Mouse (Mus musculus) forebrain, postnatal 0 days (tissue): ENCODE measurements around the gene Ift88. TPM values are rescaled to one million over a fixed set of nuclear protein-coding genes. Genes with fewer than 3 reads are reported as not detected.

ENCODE experiments used
- ATAC-seq: fragments of 200-750 bp; cut with Nextera tagmentation; 2 replicates; pipeline ENCODE4 v1.8.0; 2017; ENCODE audit warnings: mild to moderate bottlenecking, moderate library complexity
- DNase-seq: peaks from one replicate; pipeline ENCODE4 v3.0.0-alpha.2; 2015
- H3K27ac ChIP-seq: fragments of 300-500 bp; sonication (generic); 2 replicates; pipeline ENCODE4 v1.5.1; 2014; ENCODE audit warnings: low read depth, mild to moderate bottlenecking, antibody characterized with exemption, low read length, moderate library complexity, mixed read lengths
- H3K27me3 ChIP-seq: fragments of 300-500 bp; sonication (generic); 2 replicates; pipeline ENCODE4 v1.6.1; 2014; ENCODE audit warnings: mild to moderate bottlenecking, low read length, mixed read lengths; ENCODE audit not compliant: insufficient read depth
- H3K36me3 ChIP-seq: fragments of 300-500 bp; sonication (generic); 2 replicates; pipeline ENCODE4 v1.6.1; 2014; ENCODE audit warnings: mild to moderate bottlenecking, moderate library complexity; ENCODE audit not compliant: insufficient read depth
- H3K4me1 ChIP-seq: fragments of 300-500 bp; sonication (generic); 2 replicates; pipeline ENCODE4 v1.6.1; 2014; ENCODE audit warnings: antibody characterized with exemption; ENCODE audit not compliant: insufficient read depth
- H3K4me2 ChIP-seq: fragments of 300-500 bp; sonication (generic); 2 replicates; pipeline ENCODE4 v1.6.1; 2014; ENCODE audit warnings: low read depth, mild to moderate bottlenecking, moderate library complexity
- H3K4me3 ChIP-seq: fragments of 300-500 bp; sonication (generic); 2 replicates; pipeline ENCODE4 v1.5.1; 2014; ENCODE audit warnings: low read depth, low read length, mixed read lengths
- H3K9ac ChIP-seq: fragments of 300-500 bp; sonication (generic); 2 replicates; pipeline ENCODE4 v1.6.1; 2014; ENCODE audit warnings: mild to moderate bottlenecking
- H3K9me3 ChIP-seq: fragments of 300-500 bp; sonication (generic); 2 replicates; pipeline ENCODE4 v1.6.1; 2016; ENCODE audit warnings: low read length
- CTCF ChIP-seq: sonication (generic); IDR thresholded peaks from 2 replicates; pipeline ENCODE4 v1.5.1; 2016; ENCODE audit warnings: antibody characterized with exemption, control low read depth, low read depth
- WGBS: fragments of 180-500 bp; shearing (Covaris S2); extraction: QIAGEN DNeasy Blood & Tissue Kit; methylation state at CpG from one replicate; pipeline ENCODE4 v1.1.7; 2014; 5-methylcytosine and 5-hydroxymethylcytosine counted together
- polyA plus RNA-seq: library from polyadenylated mRNA; unstranded; fragments of >200 nt; fragmentation: Nextera tagmentation; extraction: Ambion mirVana; gene quantifications from 2 replicates; pipeline ENCODE4 v1.2.1, GENCODE M21; 2015
- total RNA-seq: library from RNA; depleted of rRNA; stranded (reverse); fragments of >200 nt; gene quantifications from 2 replicates; pipeline ENCODE4 v1.2.3, GENCODE M21; 2014

The Ift88 gene
- total and polyA plus RNA-seq, 2 experiments from 2014 or later: 14.8 to 15.0 TPM

- Histone ChIP-seq H3K27me3 (no peaks in the 10 kb centered on the region), H3K36me3 (peaks cover 2% of the 10 kb centered on the region; the same call in 1 of the 2 replicates), H3K27ac (no peak overlapping the region), H3K4me2 (no peak overlapping the region), H3K9me3 (no peaks in the 10 kb centered on the region), H3K9ac (no peak overlapping the region), H3K4me1 (no peaks in the 10 kb centered on the region), H3K4me3 (no peak overlapping the region)
- WGBS: 71% methylated on average over 2 of the region's 2 CpGs
- ATAC-seq (no peak), DNase-seq (no peak)
- no peak for TF ChIP-seq CTCF
Measured at GRCm38 (mm10) chr14:57493840-57494239, 70.0 kb downstream of the Ift88 start.

- DNase-seq (no peak), ATAC-seq (no peak)
- no peaks in the 10 kb centered on the region for H3K27me3 ChIP-seq
- 92% methylated on average over 6 of the region's 6 CpGs for WGBS
- no peaks in the 10 kb centered on the region for H3K4me1 ChIP-seq
- no peak overlapping the region for H3K27ac ChIP-seq
- H3K4me3 ChIP-seq: no peak overlapping the region
- TF ChIP-seq CTCF: no peak
- H3K9ac ChIP-seq: no peak overlapping the region
- H3K36me3 ChIP-seq: peaks cover 16% of the 10 kb centered on the region; the same call in 1 of the 2 replicates
- H3K4me2 ChIP-seq: no peak overlapping the region
- no peaks in the 10 kb centered on the region for H3K9me3 ChIP-seq
Measured at GRCm38 (mm10) chr14:57503729-57504128, 79.9 kb downstream of the Ift88 start.

DNA sequence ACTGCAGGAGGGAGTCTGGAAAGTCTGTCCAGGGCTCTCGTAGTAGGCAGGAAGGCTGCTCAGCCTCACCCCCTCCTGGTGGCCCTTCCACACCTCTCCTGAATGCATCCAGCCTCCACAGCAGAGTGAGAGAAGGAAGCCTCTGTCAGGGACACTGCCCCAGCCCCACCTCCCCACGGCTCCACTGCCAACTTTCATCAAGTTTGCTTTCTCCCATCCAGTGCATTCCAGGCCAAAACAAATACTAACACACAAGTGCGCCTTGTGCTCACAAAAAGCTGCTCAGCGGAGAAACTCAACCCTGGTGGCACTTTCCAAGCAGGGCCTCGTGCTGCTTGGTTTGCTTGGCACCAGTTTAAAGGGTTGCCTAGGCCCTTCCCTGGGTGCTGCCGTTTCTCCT is 85.7 kb downstream of the Ift88 start:
- 42% methylated on average over 6 of the region's 6 CpGs for WGBS
- peak; percentile 34 for DNase-seq
- no peak overlapping the region for H3K27ac ChIP-seq

GRCm38 (mm10) chr14:57515156-57515762 is 91.4 kb downstream of the Ift88 start:
- Histone ChIP-seq H3K4me2 (no peak overlapping the region), H3K4me1 (no peaks in the 10 kb centered on the region), H3K36me3 (0 out of 2 replicates have a peak, but pooled peaks cover 7% of the 10 kb centered on the region), H3K9me3 (no peaks in the 10 kb centered on the region), H3K27me3 (no peaks in the 10 kb centered on the region), H3K4me3 (no peak overlapping the region), H3K27ac (no peak overlapping the region), H3K9ac (no peak overlapping the region)
- no peak for DNase-seq
- no peak for ATAC-seq
- WGBS: 81% methylated on average over 6 of the region's 6 CpGs
- TF ChIP-seq CTCF: no peak

More for the DNA sequence above, 85.7 kb downstream of the Ift88 start:
- Histone ChIP-seq H3K4me3 (no peak overlapping the region), H3K4me1 (no peaks in the 10 kb centered on the region), H3K36me3 (0 out of 2 replicates have a peak, but pooled peaks cover 18% of the 10 kb centered on the region), H3K9me3 (no peaks in the 10 kb centered on the region), H3K27me3 (no peaks in the 10 kb centered on the region), H3K4me2 (no peak overlapping the region), H3K9ac (no peak overlapping the region)
- no peak; the same call in 1 of the 2 replicates for TF ChIP-seq CTCF
- ATAC-seq: peak; percentile 92

- no peak for TF ChIP-seq CTCF
- no peak for DNase-seq
- ATAC-seq: no peak
- Histone ChIP-seq H3K4me3 (no peak overlapping the region), H3K27ac (no peak overlapping the region), H3K4me1 (no peaks in the 10 kb centered on the region), H3K27me3 (no peaks in the 10 kb centered on the region), H3K9me3 (no peaks in the 10 kb centered on the region), H3K36me3 (0 out of 2 replicates have a peak, but pooled peaks cover 7% of the 10 kb centered on the region), H3K9ac (no peak overlapping the region), H3K4me2 (no peak overlapping the region)
- WGBS: 84% methylated on average over 7 of the region's 7 CpGs
Measured at GRCm38 (mm10) chr14:57517001-57517400, 93.1 kb downstream of the Ift88 start.

GRCm38 (mm10) chr14:57523762-57524161 is 99.9 kb downstream of the Ift88 start:
- 0 out of 2 replicates have a peak, but pooled peaks cover 4% of the 10 kb centered on the region for H3K4me1 ChIP-seq
- no peak for TF ChIP-seq CTCF
- no peak overlapping the region for H3K27ac ChIP-seq
- ATAC-seq (no peak), DNase-seq (no peak)
- 60% methylated on average over 9 of the region's 9 CpGs for WGBS
- no peak overlapping the region for H3K9ac ChIP-seq
- no peaks in the 10 kb centered on the region for H3K36me3 ChIP-seq
- H3K9me3 ChIP-seq: no peaks in the 10 kb centered on the region
- peak overlapping the region; percentile 80 for H3K4me2 ChIP-seq
- H3K4me3 ChIP-seq: 0 out of 2 replicates have a peak overlapping the region, but pooled peaks have one; percentile 82
- no peaks in the 10 kb centered on the region for H3K27me3 ChIP-seq

- Histone ChIP-seq H3K27me3 (no peaks in the 10 kb centered on the region), H3K4me1 (0 out of 2 replicates have a peak, but pooled peaks cover 7% of the 10 kb centered on the region), H3K9ac (peak within 1 kb of the TSS; percentile 87), H3K4me2 (peak within 1 kb of the TSS; percentile 80), H3K36me3 (no peaks in the 10 kb centered on the region), H3K27ac (peak within 1 kb of the TSS; percentile 81), H3K4me3 (peak within 1 kb of the TSS; percentile 82), H3K9me3 (no peaks in the 10 kb centered on the region)
- ATAC-seq: peak; percentile 61
- TF ChIP-seq CTCF: no peak
- WGBS: 4% methylated on average over 49 of the region's 104 CpGs
- DNase-seq: peak; percentile 76
Measured at GRCm38 (mm10) chr14:57524671-57525387, 101.0 kb downstream of the Ift88 start, which contains the start of gene Il17d. Gene Il17d, plus strand, starts transcription at chr14:57524777.
